Mouse (Mus musculus) MEL-GATA-1-ER (cell line): Measurements from ENCODE around the gene Slit3.

Experiments used
- DNase-seq: peaks from one replicate; pipeline ENCODE4 v3.0.0-alpha.2; 2012; ENCODE audit warnings: low read depth; ENCODE audit errors: extremely low read depth

Gene Slit3

GRCm38 (mm10) chr11:35120894-35121610 lies at the start of gene Slit3:
Slit3 (plus strand) TSS chr11:35121224.
- no peak for DNase-seq

- no peak for DNase-seq
Observed at GRCm38 (mm10) chr11:35071451-35071850, 49.6 kb upstream of the Slit3 start.

- no peak for DNase-seq
Observed at GRCm38 (mm10) chr11:35075411-35075810, 45.6 kb upstream of the Slit3 start.

GRCm38 (mm10) chr11:35080451-35081125 lies 40.4 kb upstream of the Slit3 start:
- no peak for DNase-seq

- DNase-seq, result no peak
Observed at GRCm38 (mm10) chr11:35082297-35082696, 38.7 kb upstream of the Slit3 start.

GRCm38 (mm10) chr11:35083049-35083448 lies 38.0 kb upstream of the Slit3 start:
- DNase-seq, result no peak

GRCm38 (mm10) chr11:35085351-35085750 lies 35.7 kb upstream of the Slit3 start:
- no peak for DNase-seq

- no peak for DNase-seq
Observed at GRCm38 (mm10) chr11:35086029-35086428, 35.0 kb upstream of the Slit3 start.

GRCm38 (mm10) chr11:35087454-35087853 lies 33.6 kb upstream of the Slit3 start:
- DNase-seq, result no peak

GRCm38 (mm10) chr11:35088136-35088535 lies 32.9 kb upstream of the Slit3 start:
- no peak for DNase-seq

- DNase-seq, result no peak
Observed at GRCm38 (mm10) chr11:35090629-35091335, 30.2 kb upstream of the Slit3 start.

GRCm38 (mm10) chr11:35096538-35096937 lies 24.5 kb upstream of the Slit3 start:
- DNase-seq, result no peak

GRCm38 (mm10) chr11:35109781-35110180 lies 11.2 kb upstream of the Slit3 start:
- no peak for DNase-seq

- no peak for DNase-seq
Observed at GRCm38 (mm10) chr11:35110784-35111183, 10.2 kb upstream of the Slit3 start.

GRCm38 (mm10) chr11:35113290-35113689 lies 7.7 kb upstream of the Slit3 start:
- no peak for DNase-seq

GRCm38 (mm10) chr11:35116436-35116835 lies 4.6 kb upstream of the Slit3 start:
- no peak for DNase-seq

GRCm38 (mm10) chr11:35117871-35118270 lies 3.2 kb upstream of the Slit3 start:
- no peak for DNase-seq

GRCm38 (mm10) chr11:35118731-35119130 lies 2.3 kb upstream of the Slit3 start:
- DNase-seq, result no peak

GRCm38 (mm10) chr11:35119360-35119759 lies 1.7 kb upstream of the Slit3 start:
- no peak for DNase-seq

GRCm38 (mm10) chr11:35120076-35120475 lies 948 bp upstream of the Slit3 start:
- no peak for DNase-seq

GRCm38 (mm10) chr11:35121611-35121959 lies 561 bp downstream of the Slit3 start:
- no peak for DNase-seq

GRCm38 (mm10) chr11:35122091-35122811 lies 1.2 kb downstream of the Slit3 start:
- DNase-seq, result no peak
